Mouse (Mus musculus) testis, adult 2 months (tissue): ENCODE results near the gene Tmem104. TPM values are rescaled to one million over a fixed set of nuclear protein-coding genes. Genes with fewer than 3 reads are reported as not detected.

Experiments used
- H3K27ac ChIP-seq: fragments of 200-500 bp; 2 replicates; pipeline ENCODE4 v1.5.1; 2012; ENCODE audit warnings: low read depth, low read length; ENCODE audit not compliant: control insufficient read depth, insufficient read depth
- H3K27me3 ChIP-seq: fragments of 200-500 bp; 2 replicates; pipeline ENCODE4 v1.6.1; 2012; ENCODE audit warnings: mild to moderate bottlenecking, low read length, moderate library complexity; ENCODE audit not compliant: control insufficient read depth, insufficient read depth
- H3K36me3 ChIP-seq: fragments of 200-500 bp; 2 replicates; pipeline ENCODE4 v1.6.1; 2012; ENCODE audit warnings: mild to moderate bottlenecking, low read length; ENCODE audit not compliant: control insufficient read depth, insufficient read depth
- H3K4me1 ChIP-seq: fragments of 200-500 bp; 2 replicates; pipeline ENCODE4 v1.6.1; 2012; ENCODE audit warnings: low read length; ENCODE audit not compliant: control insufficient read depth, insufficient read depth
- H3K4me3 ChIP-seq: fragments of 200-500 bp; 2 replicates; pipeline ENCODE4 v1.5.1; 2012; ENCODE audit warnings: low read depth, mild to moderate bottlenecking, low read length, moderate library complexity, mixed read lengths; ENCODE audit not compliant: control insufficient read depth
- CTCF ChIP-seq: fragments of 200-500 bp; IDR thresholded peaks from 2 replicates; pipeline ENCODE4 v1.5.1; 2012; ENCODE audit warnings: low read depth, mild to moderate bottlenecking, inconsistent platforms, low read length, moderate library complexity; ENCODE audit not compliant: control insufficient read depth, insufficient read depth, insufficient replicate concordance
- POLR2A ChIP-seq: fragments of 200-500 bp; IDR thresholded peaks from 2 replicates; pipeline ENCODE4 v1.6.1; 2012; ENCODE audit warnings: low read depth, mild to moderate bottlenecking, inconsistent platforms, low read length, moderate library complexity; ENCODE audit not compliant: control insufficient read depth
- polyA plus RNA-seq: library from polyadenylated mRNA; depleted of rRNA; stranded (reverse); fragments of >200 nt; gene quantifications from 2 replicates; pipeline ENCODE4 v1.2.3, GENCODE M21; 2012

Gene Tmem104
- polyA plus RNA-seq, 1 experiment, result 9.0 TPM

DNA sequence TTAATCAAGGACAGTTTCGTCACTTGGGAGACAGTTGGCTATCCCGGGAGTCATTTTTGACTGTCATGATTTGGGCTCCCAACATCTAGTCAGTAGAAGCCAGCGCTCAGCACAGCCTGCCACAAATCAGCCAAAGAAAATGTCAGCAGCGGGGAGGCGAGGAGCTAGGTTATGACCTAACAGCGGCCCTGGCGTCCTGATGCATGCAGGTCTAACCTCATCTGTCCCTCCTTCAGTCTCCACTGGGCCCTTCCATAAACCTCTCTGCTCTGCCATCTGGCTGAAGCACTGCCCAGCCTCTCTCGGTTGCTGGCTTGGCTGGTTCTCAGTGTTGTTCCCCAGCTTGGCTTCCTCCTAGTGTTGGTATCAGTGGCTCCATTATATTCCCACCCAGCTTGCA, 95.0 kb downstream of the Tmem104 start:
- H3K27ac ChIP-seq, result peak overlapping the region; percentile 32; the same call in 1 of the 2 replicates
- no peaks in the 10 kb centered on the region for H3K27me3 ChIP-seq
- H3K4me1 ChIP-seq, result peaks cover 6% of the 10 kb centered on the region
- no peaks in the 10 kb centered on the region for H3K36me3 ChIP-seq
- no peak overlapping the region for H3K4me3 ChIP-seq
- TF ChIP-seq POLR2A (no peak), CTCF (no peak)

DNA sequence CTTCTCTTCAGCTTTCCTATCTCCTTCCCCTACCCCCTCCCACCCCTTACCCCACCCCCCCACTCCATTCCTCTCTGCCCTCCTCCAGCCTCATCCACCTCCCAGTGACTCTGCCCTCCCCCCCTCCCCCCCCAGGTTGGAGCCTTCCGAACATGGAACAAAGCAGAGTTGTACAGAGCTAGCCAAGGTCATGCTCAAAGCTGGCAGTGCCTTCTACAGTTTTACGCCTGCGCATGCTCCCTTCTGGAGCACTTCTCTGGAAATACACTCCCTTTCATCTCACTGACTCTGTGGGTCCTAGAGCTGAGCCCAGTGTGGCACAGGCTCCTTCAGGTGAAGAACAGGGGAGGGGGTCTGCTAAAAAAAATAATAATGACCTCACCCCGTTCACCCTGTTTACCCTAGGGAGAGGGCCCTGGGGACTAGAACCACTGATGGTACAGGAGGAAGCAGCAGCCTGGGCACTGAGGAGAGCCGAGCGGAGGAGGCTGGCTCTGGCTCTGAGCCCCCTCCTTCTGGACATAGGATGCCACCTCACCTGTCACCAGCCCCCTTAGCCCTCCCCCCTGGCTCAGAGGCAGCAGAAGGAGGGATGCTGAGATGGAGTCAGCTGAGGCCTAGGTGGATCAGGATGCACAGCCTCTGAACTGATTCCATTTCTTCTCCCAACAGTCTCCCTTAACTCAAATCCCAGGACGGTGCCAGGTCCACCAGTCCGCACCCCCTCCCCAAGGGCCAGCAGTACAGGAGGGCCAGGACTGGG, 95.6 kb downstream of the Tmem104 start:
- H3K27me3 ChIP-seq, result no peaks in the 10 kb centered on the region
- H3K36me3 ChIP-seq, result no peaks in the 10 kb centered on the region
- H3K4me1 ChIP-seq, result peaks cover 6% of the 10 kb centered on the region
- peak overlapping the region; percentile 33; the same call in 1 of the 2 replicates for H3K27ac ChIP-seq
- H3K4me3 ChIP-seq, result no peak overlapping the region
- TF ChIP-seq CTCF (no peak), POLR2A (no peak)

DNA sequence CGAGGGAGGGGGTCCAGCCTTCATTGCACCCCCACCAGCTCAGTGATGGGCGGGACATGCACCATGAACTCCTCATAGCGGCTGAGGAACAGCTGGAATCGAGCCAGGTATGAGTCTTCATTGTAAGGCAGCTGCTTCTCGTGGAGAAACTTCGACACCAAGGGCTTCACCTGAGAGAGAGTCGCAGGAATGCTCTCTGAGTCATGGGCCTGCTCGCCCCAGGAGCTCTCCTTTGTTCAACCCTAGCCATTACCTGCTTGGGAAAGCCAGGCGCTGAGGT, 96.1 kb downstream of the Tmem104 start:
- TF ChIP-seq POLR2A (no peak), CTCF (no peak)
- Histone ChIP-seq H3K27ac (no peak overlapping the region), H3K4me1 (peaks cover 6% of the 10 kb centered on the region), H3K36me3 (no peaks in the 10 kb centered on the region), H3K27me3 (no peaks in the 10 kb centered on the region), H3K4me3 (no peak overlapping the region)

DNA sequence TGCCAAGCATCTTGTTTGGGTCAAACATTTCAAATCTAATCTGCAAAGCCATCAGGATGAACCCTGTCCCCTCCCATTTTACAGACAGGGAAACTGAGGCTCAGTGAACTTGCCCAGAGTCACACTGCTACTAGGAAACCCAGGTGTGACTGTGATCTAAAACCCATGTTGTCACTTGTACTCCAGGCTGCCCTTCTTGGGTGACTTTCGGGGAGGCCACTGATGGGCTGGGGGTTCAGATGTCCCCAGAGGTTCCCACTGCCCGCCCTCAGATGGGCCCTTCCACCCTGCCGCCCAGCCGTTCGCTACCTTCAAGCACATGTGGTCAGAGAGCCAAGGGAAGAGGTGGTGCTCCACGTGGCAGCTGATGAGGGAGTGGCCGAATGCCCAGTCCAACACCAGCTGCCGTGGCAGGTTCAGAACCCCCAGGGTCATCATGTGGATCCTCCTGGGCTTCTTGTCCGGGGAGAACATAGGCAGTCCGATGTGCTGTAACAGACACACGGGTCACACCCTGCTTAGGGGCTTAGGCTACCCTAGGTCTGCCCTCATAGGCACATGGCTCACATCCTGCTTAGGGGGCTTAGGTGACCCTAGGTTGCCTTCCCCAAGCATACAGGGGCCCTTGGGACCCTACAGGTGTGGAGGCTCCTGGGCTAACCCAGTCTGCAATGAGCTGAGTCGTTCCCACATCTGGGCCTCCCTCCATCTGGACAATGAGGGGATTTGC, 96.8 kb downstream of the Tmem104 start:
- no peak overlapping the region for H3K27ac ChIP-seq
- no peaks in the 10 kb centered on the region for H3K27me3 ChIP-seq
- H3K36me3 ChIP-seq, result no peaks in the 10 kb centered on the region
- H3K4me1 ChIP-seq, result peaks cover 6% of the 10 kb centered on the region
- H3K4me3 ChIP-seq, result no peak overlapping the region
- TF ChIP-seq CTCF (no peak), POLR2A (0 out of 2 replicates have a peak, but pooled peaks have one; percentile 21)

DNA sequence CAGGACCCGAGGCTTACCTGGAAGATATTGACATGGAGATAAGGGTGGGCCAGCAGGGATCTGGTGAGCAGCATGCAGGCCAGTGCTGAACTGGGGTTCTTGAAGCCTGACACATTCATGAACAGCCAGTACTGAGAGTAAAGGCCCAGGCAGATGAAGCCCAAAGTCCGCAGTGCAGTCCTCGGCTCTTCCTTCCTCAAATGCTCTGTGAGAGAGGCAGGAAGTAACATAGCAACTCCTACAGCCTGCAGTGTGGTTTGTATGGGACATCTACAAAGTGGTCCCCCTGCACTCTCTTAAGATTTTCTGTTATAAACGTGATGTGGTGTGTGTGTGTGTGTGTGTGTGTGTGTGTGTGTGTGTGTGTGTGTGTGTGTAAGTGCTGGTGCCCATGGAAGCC, 98.0 kb downstream of the Tmem104 start:
- no peak for TF ChIP-seq POLR2A
- no peak for TF ChIP-seq CTCF
- Histone ChIP-seq H3K27ac (no peak overlapping the region), H3K4me3 (no peak overlapping the region), H3K27me3 (no peaks in the 10 kb centered on the region), H3K36me3 (no peaks in the 10 kb centered on the region), H3K4me1 (peaks cover 6% of the 10 kb centered on the region)

DNA sequence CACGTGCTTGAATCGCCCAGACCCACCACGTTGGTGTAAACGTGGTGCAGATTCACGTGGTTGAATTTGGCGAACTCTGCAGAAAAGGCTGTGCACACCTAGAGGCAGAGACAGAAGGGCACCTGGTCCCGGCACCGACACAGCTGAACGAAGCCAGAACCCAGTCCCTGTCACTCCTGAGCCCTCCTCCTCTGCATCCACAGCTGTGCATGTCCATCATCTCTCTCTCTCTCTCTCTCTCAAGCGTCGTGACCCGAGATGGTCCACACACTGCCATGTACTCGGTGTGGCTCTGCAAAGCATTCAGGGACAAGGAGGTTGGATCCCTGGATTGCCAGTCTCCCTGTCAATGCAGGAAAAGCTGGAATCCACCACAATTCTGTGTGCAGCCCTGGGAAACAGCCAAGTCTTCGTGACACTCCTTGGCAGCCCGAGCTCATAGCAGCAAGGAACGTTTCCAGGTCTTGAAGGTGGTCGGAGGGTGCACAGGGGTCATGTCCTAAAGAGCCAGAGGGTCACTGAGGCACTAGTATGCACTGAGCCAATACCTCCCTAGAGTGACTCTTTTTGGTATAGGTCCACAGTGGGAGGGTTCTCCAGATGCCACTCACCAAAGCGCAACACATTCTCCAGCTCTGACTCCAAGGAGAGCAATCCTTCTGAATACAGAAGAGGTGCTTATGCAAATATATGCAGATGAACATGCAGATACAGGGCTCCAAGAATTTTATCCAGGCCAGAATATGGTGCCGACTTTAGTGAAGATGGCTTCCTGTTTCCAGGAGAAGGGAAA, 99.1 kb downstream of the Tmem104 start:
- TF ChIP-seq POLR2A (no peak), CTCF (no peak)
- no peaks in the 10 kb centered on the region for H3K27me3 ChIP-seq
- no peak overlapping the region for H3K4me3 ChIP-seq
- peaks cover 8% of the 10 kb centered on the region for H3K4me1 ChIP-seq
- H3K27ac ChIP-seq, result no peak overlapping the region
- H3K36me3 ChIP-seq, result no peaks in the 10 kb centered on the region

DNA sequence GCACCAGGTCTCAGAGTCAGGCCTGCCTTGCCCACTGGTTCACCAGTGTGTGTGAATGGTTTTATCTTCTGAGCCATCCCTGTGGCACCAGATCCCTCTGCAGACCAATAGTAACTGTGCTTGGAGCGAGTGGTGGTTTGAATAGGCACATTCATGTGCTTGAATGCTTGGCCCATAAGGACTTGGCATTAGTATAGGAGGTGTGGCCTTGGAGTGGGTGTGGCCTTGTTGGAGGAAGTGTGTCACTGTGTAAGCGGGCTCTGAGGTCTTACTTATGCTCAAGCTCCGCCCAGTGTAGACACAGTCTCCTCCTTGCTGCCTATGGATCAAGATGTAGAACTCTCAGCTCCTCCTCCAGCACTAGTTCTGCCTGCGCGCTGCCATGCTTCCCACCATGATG, 100.1 kb downstream of the Tmem104 start:
- TF ChIP-seq POLR2A (no peak), CTCF (no peak)
- Histone ChIP-seq H3K36me3 (no peaks in the 10 kb centered on the region), H3K27me3 (no peaks in the 10 kb centered on the region), H3K4me1 (peaks cover 8% of the 10 kb centered on the region), H3K27ac (no peak overlapping the region), H3K4me3 (no peak overlapping the region)
